Mouse (Mus musculus): ENCODE measurements at regions not wholly inside any gene's neighbourhood (a gene's known extent, or its start where the extent isn't known, plus 50 kb on each side); places are given as distances from the start of the nearest gene placed in this dataset.
A peak's percentile ranks its signal among the peaks of the same experiment; 100 is the strongest.

- WGBS = 11% methylated on average over 4 of the region's 4 CpGs
- Histone ChIP-seq H3K27me3 (ENCODE audit: control insufficient read depth, insufficient read depth, low read length) (no peaks in the 10 kb centered on the region), H3K4me2 (replicated peaks; ENCODE audit: low read depth, low read length, severe bottlenecking) (no peak overlapping the region), H3K9me3 (ENCODE audit: control insufficient read depth, low read length) (no peaks in the 10 kb centered on the region), H3K4me3 (replicated peaks; ENCODE audit: low read length) (no peak overlapping the region), H3K27ac (replicated peaks; ENCODE audit: low read depth, low read length) (no peak overlapping the region), H3K36me3 (ENCODE audit: control insufficient read depth, insufficient read depth, low read length) (no peaks in the 10 kb centered on the region), H3K4me1 (ENCODE audit: control insufficient read depth, insufficient read depth, low read length) (no peaks in the 10 kb centered on the region), H3K9ac (ENCODE audit: low read depth, low read length, severe bottlenecking) (no peak overlapping the region)
- no peak for TF ChIP-seq POLR2A (IDR thresholded peaks at IDR 0.05; ENCODE audit: borderline replicate concordance, extremely low read depth, insufficient read depth, insufficient read length)
- ATAC-seq (ENCODE audit: low FRiP score, low read depth) (peak; percentile 34; the same call in 1 of the 2 replicates), DNase-seq (ENCODE audit: low spot score) (peak; percentile 20)
Measured at GRCm38 (mm10) chr4:72562909-72563676, 289.3 kb downstream of the Aldoart1 start.

GRCm38 (mm10) chr4:72554276-72554675 is 298.2 kb downstream of the Aldoart1 start:
- Histone ChIP-seq H3K27me3 (ENCODE audit: control insufficient read depth, insufficient read depth, low read length) (no peaks in the 10 kb centered on the region), H3K9ac (ENCODE audit: low read depth, low read length, severe bottlenecking) (no peak overlapping the region), H3K9me3 (ENCODE audit: control insufficient read depth, low read length) (no peaks in the 10 kb centered on the region), H3K36me3 (ENCODE audit: control insufficient read depth, insufficient read depth, low read length) (no peaks in the 10 kb centered on the region), H3K4me3 (replicated peaks; ENCODE audit: low read length) (no peak overlapping the region), H3K27ac (replicated peaks; ENCODE audit: low read depth, low read length) (no peak overlapping the region), H3K4me1 (ENCODE audit: control insufficient read depth, insufficient read depth, low read length) (no peaks in the 10 kb centered on the region), H3K4me2 (replicated peaks; ENCODE audit: low read depth, low read length, severe bottlenecking) (no peak overlapping the region)
- no peak for DNase-seq (ENCODE audit: low spot score)
- no peak for TF ChIP-seq POLR2A (IDR thresholded peaks at IDR 0.05; ENCODE audit: borderline replicate concordance, extremely low read depth, insufficient read depth, insufficient read length)
- ATAC-seq (ENCODE audit: low FRiP score, low read depth) = no peak

- ATAC-seq (ENCODE audit: low FRiP score, low read depth) (no peak), DNase-seq (ENCODE audit: low spot score) (peak; percentile 4)
- 27% methylated on average over 1 of the region's 1 CpGs for WGBS
- Histone ChIP-seq H3K36me3 (ENCODE audit: control insufficient read depth, insufficient read depth, low read length) (no peaks in the 10 kb centered on the region), H3K9me3 (ENCODE audit: control insufficient read depth, low read length) (no peaks in the 10 kb centered on the region), H3K4me3 (replicated peaks; ENCODE audit: low read length) (no peak overlapping the region), H3K27ac (replicated peaks; ENCODE audit: low read depth, low read length) (no peak overlapping the region), H3K4me1 (ENCODE audit: control insufficient read depth, insufficient read depth, low read length) (no peaks in the 10 kb centered on the region), H3K9ac (ENCODE audit: low read depth, low read length, severe bottlenecking) (no peak overlapping the region), H3K4me2 (replicated peaks; ENCODE audit: low read depth, low read length, severe bottlenecking) (no peak overlapping the region), H3K27me3 (ENCODE audit: control insufficient read depth, insufficient read depth, low read length) (no peaks in the 10 kb centered on the region)
- TF ChIP-seq POLR2A (IDR thresholded peaks at IDR 0.05; ENCODE audit: borderline replicate concordance, extremely low read depth, insufficient read depth, insufficient read length) = no peak
Measured at GRCm38 (mm10) chr4:72534563-72534962, 317.9 kb downstream of the Aldoart1 start.

- H3K9me3 ChIP-seq (ENCODE audit: control insufficient read depth, low read length) = no peaks in the 10 kb centered on the region
- no peak for DNase-seq (ENCODE audit: low spot score)
- no peaks in the 10 kb centered on the region for H3K27me3 ChIP-seq (ENCODE audit: control insufficient read depth, insufficient read depth, low read length)
- ATAC-seq (ENCODE audit: low FRiP score, low read depth) = no peak
- H3K4me3 ChIP-seq (replicated peaks; ENCODE audit: low read length) = no peak overlapping the region
- no peak overlapping the region for H3K4me2 ChIP-seq (replicated peaks; ENCODE audit: low read depth, low read length, severe bottlenecking)
- H3K27ac ChIP-seq (replicated peaks; ENCODE audit: low read depth, low read length) = no peak overlapping the region
- no peak for TF ChIP-seq POLR2A (IDR thresholded peaks at IDR 0.05; ENCODE audit: borderline replicate concordance, extremely low read depth, insufficient read depth, insufficient read length)
- H3K9ac ChIP-seq (ENCODE audit: low read depth, low read length, severe bottlenecking) = no peak overlapping the region
- H3K36me3 ChIP-seq (ENCODE audit: control insufficient read depth, insufficient read depth, low read length) = no peaks in the 10 kb centered on the region
- H3K4me1 ChIP-seq (ENCODE audit: control insufficient read depth, insufficient read depth, low read length) = no peaks in the 10 kb centered on the region
Measured at GRCm38 (mm10) chr4:72524630-72525029, 323.9 kb upstream of the Tle1 start.

DNA sequence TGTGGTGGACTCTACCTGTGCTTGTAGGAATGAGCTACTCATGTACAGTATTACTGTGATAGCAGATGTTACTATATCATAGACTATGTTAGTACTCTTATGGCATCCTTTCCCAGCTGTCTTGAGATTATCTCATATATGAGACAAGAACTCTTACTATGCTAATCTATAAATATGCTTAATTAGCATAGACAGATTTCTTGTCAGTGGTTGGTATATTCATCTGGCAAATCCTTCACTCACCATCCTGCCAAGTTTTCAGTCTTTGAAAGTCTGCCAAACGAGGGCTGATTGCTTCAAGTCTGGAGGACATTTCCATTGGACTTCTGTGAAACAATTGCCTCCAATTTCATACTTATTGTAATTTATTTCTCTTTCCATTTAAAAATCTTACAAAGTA is 323.4 kb upstream of the Tle1 start:
- TF ChIP-seq POLR2A (IDR thresholded peaks at IDR 0.05; ENCODE audit: borderline replicate concordance, extremely low read depth, insufficient read depth, insufficient read length) = no peak
- Histone ChIP-seq H3K36me3 (ENCODE audit: control insufficient read depth, insufficient read depth, low read length) (no peaks in the 10 kb centered on the region), H3K4me2 (replicated peaks; ENCODE audit: low read depth, low read length, severe bottlenecking) (no peak overlapping the region), H3K27me3 (ENCODE audit: control insufficient read depth, insufficient read depth, low read length) (no peaks in the 10 kb centered on the region), H3K4me3 (replicated peaks; ENCODE audit: low read length) (no peak overlapping the region), H3K9ac (ENCODE audit: low read depth, low read length, severe bottlenecking) (no peak overlapping the region), H3K27ac (replicated peaks; ENCODE audit: low read depth, low read length) (no peak overlapping the region), H3K4me1 (ENCODE audit: control insufficient read depth, insufficient read depth, low read length) (no peaks in the 10 kb centered on the region), H3K9me3 (ENCODE audit: control insufficient read depth, low read length) (no peaks in the 10 kb centered on the region)
- DNase-seq (ENCODE audit: low spot score) = no peak
- WGBS = 64% methylated on average over 1 of the region's 1 CpGs
- no peak for ATAC-seq (ENCODE audit: low FRiP score, low read depth)
